Mouse (Mus musculus) limb, embryonic 10.5 days (tissue): Measurements from ENCODE around the gene Gpr55. TPM values are rescaled to one million over a fixed set of nuclear protein-coding genes. Genes with fewer than 3 reads are reported as not detected.

Source experiments
- DNase-seq: peaks from one replicate; pipeline ENCODE4 v3.0.0-alpha.2; 2017; ENCODE audit warnings: low spot score
- H3K27ac ChIP-seq: fragments of 300-500 bp; sonication (generic); 2 replicates; pipeline ENCODE4 v1.5.1; 2016; ENCODE audit warnings: mild to moderate bottlenecking
- H3K27me3 ChIP-seq: fragments of 300-500 bp; sonication (generic); 2 replicates; pipeline ENCODE4 v1.6.1; 2016; ENCODE audit warnings: low read depth, mild to moderate bottlenecking; ENCODE audit not compliant: poor library complexity, severe bottlenecking
- H3K36me3 ChIP-seq: fragments of 300-500 bp; sonication (generic); 2 replicates; pipeline ENCODE4 v1.6.1; 2016; ENCODE audit warnings: mild to moderate bottlenecking, moderate library complexity
- H3K4me1 ChIP-seq: fragments of 300-500 bp; sonication (generic); 2 replicates; pipeline ENCODE4 v1.6.1; 2016
- H3K4me3 ChIP-seq: fragments of 300-500 bp; sonication (generic); 2 replicates; pipeline ENCODE4 v1.5.1; 2016; ENCODE audit warnings: mild to moderate bottlenecking, moderate library complexity
- H3K9me3 ChIP-seq: fragments of 300-500 bp; sonication (generic); replicated peaks from 2 replicates; pipeline ENCODE4 v1.6.1; 2016; ENCODE audit warnings: mild to moderate bottlenecking
- WGBS: fragments of 180-500 bp; shearing (Covaris S2); methylation state at CpG from one replicate; pipeline ENCODE4 v1.1.7; 2016; 5-methylcytosine and 5-hydroxymethylcytosine counted together
- polyA plus RNA-seq: library from polyadenylated mRNA; unstranded; fragments of >200 nt; fragmentation: Nextera tagmentation; extraction: Ambion mirVana; gene quantifications from 2 replicates; pipeline ENCODE4 v1.2.1, GENCODE M21; 2016

The Gpr55 gene
- polyA plus RNA-seq, 1 experiment from 2014 or later, result not detected

DNA sequence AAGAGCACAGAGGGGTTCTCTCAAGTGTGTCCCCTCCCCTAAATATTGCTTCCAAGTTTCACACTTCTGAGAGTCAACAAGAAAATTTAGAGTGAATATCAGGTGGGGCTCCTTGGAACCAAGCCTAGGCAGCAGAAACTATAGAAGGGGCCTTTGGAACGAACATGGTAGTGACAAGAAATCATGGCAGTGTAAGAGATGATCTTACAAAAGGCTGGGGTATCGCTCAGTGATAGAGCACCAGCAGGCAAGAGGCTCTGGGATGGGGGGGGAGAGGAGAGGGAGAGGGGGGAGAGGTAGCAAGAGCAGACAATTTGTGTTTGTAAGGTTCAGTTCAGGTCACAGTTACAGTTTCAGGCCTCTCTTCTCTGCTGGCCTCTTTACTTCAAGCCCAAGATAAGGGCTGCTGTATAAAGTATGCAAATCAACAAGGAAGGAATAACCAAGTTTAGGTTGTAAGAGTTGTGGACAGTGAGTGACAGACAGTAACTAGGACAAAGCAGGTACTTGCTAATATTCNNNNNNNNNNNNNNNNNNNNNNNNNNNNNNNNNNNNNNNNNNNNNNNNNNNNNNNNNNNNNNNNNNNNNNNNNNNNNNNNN, 11.6 kb downstream of the Gpr55 start:
- H3K4me3 ChIP-seq, result no peak overlapping the region
- H3K9me3 ChIP-seq, result no peaks in the 10 kb centered on the region
- 94% methylated on average over 2 of the region's 2 CpGs for WGBS
- H3K27ac ChIP-seq, result no peak overlapping the region
- H3K27me3 ChIP-seq, result no peaks in the 10 kb centered on the region
- H3K36me3 ChIP-seq, result no peaks in the 10 kb centered on the region
- DNase-seq, result no peak
- H3K4me1 ChIP-seq, result no peaks in the 10 kb centered on the region

DNA sequence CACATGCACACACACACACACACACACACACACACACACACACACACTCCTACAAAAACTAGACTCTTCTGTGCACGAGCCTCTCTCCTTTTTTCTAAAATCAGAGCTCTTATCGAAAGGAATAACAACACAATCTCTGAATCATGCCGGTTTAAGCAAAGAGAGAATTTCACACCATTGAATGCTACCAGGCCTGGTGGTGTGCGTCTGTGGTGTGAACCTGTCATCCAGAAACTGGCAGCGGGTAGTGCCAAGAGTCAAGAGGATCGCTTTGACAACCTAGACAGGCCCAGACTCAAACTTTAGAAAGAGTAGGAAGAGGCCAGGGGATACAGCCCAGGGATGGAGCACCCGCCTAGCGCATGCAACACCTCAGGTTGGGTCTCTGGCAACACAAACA, 18.5 kb downstream of the Gpr55 start:
- no peaks in the 10 kb centered on the region for H3K36me3 ChIP-seq
- H3K9me3 ChIP-seq, result no peaks in the 10 kb centered on the region
- WGBS, result 86% methylated on average over 8 of the region's 8 CpGs
- DNase-seq, result no peak
- no peak overlapping the region for H3K27ac ChIP-seq
- no peaks in the 10 kb centered on the region for H3K4me1 ChIP-seq
- no peaks in the 10 kb centered on the region for H3K27me3 ChIP-seq
- no peak overlapping the region for H3K4me3 ChIP-seq

DNA sequence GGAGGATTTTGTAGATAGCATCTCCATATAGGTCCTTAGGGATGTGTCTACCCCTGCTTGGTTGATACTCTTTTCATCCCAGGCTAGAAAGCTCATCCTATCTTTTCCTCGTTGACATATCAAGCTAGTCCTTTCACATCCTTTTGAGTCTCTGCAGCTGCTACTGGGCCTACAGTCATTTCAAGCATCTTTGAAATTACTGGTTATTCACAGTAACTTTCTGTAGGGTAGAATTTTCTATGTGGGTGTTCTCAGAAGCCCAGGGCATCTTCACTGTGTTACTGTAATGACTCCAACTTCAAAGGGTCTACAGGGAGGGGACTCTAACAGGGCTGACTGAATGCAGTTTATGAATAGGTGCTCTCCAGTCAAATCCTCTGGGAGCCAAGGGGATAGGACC, 23.5 kb downstream of the Gpr55 start:
- no peaks in the 10 kb centered on the region for H3K27me3 ChIP-seq
- H3K4me3 ChIP-seq, result no peak overlapping the region
- H3K27ac ChIP-seq, result no peak overlapping the region
- peaks cover 23% of the 10 kb centered on the region for H3K4me1 ChIP-seq
- H3K9me3 ChIP-seq, result no peaks in the 10 kb centered on the region
- WGBS, result 69% methylated on average over 1 of the region's 1 CpGs
- no peaks in the 10 kb centered on the region for H3K36me3 ChIP-seq
- no peak for DNase-seq

DNA sequence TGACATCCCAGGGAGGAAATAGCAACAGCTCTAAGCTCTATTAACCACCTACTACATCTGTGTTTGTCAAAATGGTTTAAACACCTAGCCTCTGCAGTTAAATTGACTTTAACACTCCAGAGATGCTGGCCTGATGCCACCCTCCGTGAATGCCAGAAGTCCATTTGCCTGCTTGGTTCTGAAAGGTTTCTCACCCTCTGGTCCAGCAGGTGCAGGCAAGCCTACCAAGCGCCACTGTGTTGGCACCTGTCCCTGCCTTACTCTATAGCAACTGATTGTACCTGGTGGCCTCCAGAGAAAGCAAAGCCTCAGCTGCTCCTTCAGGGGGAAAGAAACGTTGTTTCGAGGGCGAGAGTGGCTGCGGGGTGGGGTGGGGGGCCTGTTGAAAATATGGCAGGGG, 24.5 kb downstream of the Gpr55 start:
- peaks cover 24% of the 10 kb centered on the region for H3K4me1 ChIP-seq
- no peaks in the 10 kb centered on the region for H3K36me3 ChIP-seq
- no peak for DNase-seq
- no peak overlapping the region for H3K27ac ChIP-seq
- no peak overlapping the region for H3K4me3 ChIP-seq
- WGBS, result 76% methylated on average over 6 of the region's 6 CpGs
- no peaks in the 10 kb centered on the region for H3K9me3 ChIP-seq
- no peaks in the 10 kb centered on the region for H3K27me3 ChIP-seq

DNA sequence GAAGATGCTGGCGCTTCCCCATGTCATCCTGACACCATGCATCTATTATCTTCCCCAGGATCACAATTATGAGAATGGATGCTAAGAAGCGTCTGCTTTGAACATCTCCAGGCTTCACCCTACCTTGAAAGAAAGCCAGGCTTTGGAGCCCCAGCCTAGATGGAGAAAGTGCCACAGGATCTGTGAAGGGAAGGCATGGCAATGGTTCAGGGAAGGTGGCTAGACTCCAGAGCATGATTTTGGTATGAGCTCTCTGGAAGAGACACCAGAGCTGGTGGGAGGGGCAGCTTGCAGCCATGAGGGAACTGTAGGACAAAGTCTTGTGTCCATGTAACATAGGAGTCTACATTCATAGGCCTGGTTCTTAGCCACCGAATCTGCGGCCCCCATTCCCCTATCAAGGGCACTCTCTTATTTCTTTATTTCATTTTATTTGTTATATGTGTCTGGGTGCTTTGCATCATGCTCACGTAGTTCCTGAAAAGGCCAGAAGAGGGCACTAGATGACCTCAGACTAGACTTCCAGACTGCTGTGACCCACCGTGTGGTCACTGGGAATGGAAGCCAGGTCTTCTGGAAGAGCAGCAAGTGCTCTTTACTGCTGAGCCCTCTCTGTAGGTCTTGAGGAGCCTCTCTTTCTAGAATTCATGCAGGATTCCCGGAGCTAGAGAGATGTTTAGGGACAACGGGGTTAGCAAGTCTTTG, 25.5 kb downstream of the Gpr55 start:
- H3K4me1 ChIP-seq, result peaks cover 24% of the 10 kb centered on the region
- H3K9me3 ChIP-seq, result no peaks in the 10 kb centered on the region
- DNase-seq, result peak; percentile 51
- no peaks in the 10 kb centered on the region for H3K27me3 ChIP-seq
- no peaks in the 10 kb centered on the region for H3K36me3 ChIP-seq
- no peak overlapping the region for H3K4me3 ChIP-seq
- 46% methylated on average over 8 of the region's 8 CpGs for WGBS
- no peak overlapping the region for H3K27ac ChIP-seq

DNA sequence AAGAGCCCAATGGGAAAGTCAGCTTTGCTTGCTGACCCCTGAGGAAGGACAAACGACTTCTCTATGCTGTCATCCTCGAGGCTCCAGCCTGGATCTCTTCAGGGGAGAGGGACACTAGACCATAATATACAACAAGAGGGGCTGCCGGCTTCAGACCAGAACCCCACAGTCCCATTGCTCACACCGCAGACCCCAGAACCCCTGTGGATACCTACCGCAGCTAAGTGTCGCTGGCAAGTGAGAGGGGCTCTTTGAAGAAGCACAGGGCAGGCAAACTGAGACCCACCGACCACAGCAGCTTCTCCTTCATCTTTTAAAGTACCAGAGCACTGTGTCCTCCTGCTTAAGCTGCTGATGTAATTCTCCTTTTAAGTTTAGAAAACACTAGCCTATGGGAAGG, 26.2 kb downstream of the Gpr55 start:
- Histone ChIP-seq H3K27ac (no peak overlapping the region), H3K9me3 (no peaks in the 10 kb centered on the region), H3K27me3 (no peaks in the 10 kb centered on the region), H3K4me1 (peaks cover 24% of the 10 kb centered on the region), H3K36me3 (no peaks in the 10 kb centered on the region), H3K4me3 (no peak overlapping the region)
- 10% methylated on average over 7 of the region's 7 CpGs for WGBS
- DNase-seq, result no peak

DNA sequence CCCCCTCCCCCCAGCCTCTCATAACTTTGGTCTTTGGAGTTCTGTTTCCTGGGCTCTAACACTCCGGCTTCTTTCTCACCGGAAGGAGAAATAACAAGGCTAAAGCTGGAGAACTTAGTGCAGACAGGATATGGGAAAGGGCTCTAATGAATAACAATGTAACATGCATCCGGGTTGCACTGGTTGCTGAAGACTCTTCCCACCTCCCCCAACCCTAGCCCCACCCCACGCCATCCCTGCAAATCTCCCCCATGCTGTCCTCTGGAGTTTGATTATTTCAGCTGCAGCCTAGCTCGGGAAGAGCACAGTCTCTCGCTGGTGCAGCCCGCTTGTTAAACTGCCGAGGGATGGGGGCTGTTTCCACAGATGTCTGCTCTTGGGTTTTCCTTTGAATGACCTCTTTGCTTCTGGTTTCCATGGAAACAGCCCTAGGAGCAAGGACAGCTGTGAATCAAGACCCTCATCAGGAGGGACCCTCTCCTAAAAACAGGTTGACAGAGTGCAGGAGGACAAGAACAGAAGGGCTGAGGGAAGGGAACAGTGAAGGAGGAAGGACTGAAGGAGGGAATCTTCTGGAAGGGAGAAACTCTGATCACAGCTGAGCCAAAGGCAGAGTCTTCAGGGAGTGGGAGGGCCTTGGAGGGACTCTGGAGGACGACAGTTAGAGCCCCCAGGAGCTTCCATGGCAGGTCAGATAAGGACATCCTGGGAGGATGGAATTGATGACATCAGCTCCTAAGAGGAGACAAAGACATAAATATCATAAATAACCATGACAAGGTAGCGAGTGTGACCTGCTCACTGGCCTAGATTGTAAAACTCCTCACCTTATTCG, 27.0 kb downstream of the Gpr55 start:
- Histone ChIP-seq H3K4me3 (peak overlapping the region; percentile 35), H3K4me1 (peaks cover 25% of the 10 kb centered on the region), H3K27me3 (no peaks in the 10 kb centered on the region), H3K27ac (peak overlapping the region; percentile 62), H3K9me3 (no peaks in the 10 kb centered on the region), H3K36me3 (no peaks in the 10 kb centered on the region)
- WGBS, result 12% methylated on average over 11 of the region's 11 CpGs
- DNase-seq, result peak; percentile 54

DNA sequence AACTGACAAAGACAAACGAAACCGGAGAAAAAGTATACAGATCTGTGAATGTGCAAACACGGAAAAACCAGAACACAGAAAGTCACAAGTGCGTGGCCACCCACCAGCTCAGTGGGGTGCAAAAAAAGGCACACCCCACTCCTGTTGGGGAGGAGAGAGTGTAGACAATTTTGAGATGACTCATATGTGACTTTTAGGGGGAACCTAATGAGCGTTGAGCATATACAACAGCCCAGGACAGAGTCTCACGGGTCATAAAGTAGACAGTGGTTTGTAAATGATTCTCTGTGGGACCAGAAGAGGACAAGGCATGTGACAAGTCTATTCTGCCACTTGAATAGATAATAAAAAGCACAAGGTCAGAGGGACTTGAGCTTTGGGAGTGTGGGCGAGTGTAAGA, 27.6 kb downstream of the Gpr55 start:
- DNase-seq, result no peak
- H3K27me3 ChIP-seq, result no peaks in the 10 kb centered on the region
- 26% methylated on average over 7 of the region's 7 CpGs for WGBS
- H3K9me3 ChIP-seq, result no peaks in the 10 kb centered on the region
- H3K27ac ChIP-seq, result peak overlapping the region; percentile 62; the same call in 1 of the 2 replicates
- H3K4me3 ChIP-seq, result peak overlapping the region; percentile 35
- H3K4me1 ChIP-seq, result peaks cover 32% of the 10 kb centered on the region
- no peaks in the 10 kb centered on the region for H3K36me3 ChIP-seq

DNA sequence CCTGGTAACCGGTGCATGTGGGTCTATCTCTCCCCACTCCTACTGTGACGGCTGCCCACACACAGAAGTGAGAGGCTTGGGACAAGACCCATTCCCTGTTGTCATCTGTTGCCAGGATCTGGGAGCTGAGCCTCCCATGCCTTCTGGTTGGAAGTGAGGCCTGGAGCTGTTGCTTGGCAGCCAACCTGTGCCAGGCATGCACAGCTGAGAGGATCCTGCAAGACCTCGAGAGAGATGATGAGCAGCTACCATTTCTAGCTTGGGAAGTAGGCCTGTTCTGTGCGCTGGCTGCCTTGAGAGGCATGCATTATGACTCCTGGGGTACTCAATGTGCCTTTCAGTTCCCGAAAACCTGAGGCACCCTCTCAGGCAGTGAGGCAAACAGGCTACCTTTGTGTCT, 29.6 kb downstream of the Gpr55 start:
- no peaks in the 10 kb centered on the region for H3K36me3 ChIP-seq
- no peak overlapping the region for H3K4me3 ChIP-seq
- no peaks in the 10 kb centered on the region for H3K27me3 ChIP-seq
- DNase-seq, result no peak
- peaks cover 35% of the 10 kb centered on the region for H3K4me1 ChIP-seq
- WGBS, result 89% methylated on average over 5 of the region's 5 CpGs
- no peak overlapping the region for H3K27ac ChIP-seq
- H3K9me3 ChIP-seq, result no peaks in the 10 kb centered on the region

DNA sequence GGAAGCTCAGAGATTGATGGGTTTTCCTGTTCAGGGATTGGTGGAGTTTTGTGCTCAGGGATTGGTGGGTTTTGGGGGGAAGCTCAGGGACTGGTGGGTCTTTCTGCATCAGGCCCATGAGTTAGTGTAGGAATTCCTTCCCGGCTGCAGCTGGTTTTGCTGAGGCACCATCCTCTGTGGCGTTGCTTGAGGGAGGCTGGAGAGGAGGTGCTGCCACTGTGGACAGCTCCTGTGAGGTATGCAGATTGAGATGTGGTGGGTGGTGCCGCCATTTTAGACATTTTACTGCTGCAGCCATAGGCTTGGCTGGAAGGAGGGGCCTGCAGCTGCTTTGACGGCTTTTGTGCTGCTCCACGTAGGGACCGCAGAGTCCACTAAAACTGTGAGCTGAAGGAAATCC, 31.4 kb downstream of the Gpr55 start:
- DNase-seq, result no peak
- Histone ChIP-seq H3K4me1 (peaks cover 31% of the 10 kb centered on the region), H3K27me3 (no peaks in the 10 kb centered on the region), H3K9me3 (no peaks in the 10 kb centered on the region), H3K4me3 (no peak overlapping the region), H3K36me3 (no peaks in the 10 kb centered on the region), H3K27ac (no peak overlapping the region)
- WGBS, result 86% methylated on average over 6 of the region's 6 CpGs

DNA sequence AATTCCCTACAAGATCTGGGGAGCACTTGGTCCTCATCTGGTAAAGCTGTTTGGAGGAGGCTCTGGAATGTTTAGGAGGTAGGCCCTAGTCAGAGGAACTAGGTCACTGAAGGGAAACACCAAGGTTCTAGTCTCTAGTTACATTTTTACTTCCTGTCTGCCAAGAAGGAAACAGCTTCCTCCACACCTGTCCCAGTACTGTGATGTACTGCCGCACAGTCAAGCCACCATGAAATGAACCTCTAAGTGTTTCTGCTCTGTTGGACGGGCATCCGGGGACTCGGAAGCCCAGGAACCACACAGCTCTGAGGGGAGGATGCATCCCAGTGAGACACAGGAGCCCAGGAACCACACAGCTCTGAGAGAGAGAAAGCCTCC, 32.1 kb downstream of the Gpr55 start:
- H3K4me3 ChIP-seq, result no peak overlapping the region
- no peak for DNase-seq
- H3K4me1 ChIP-seq, result peaks cover 23% of the 10 kb centered on the region
- no peaks in the 10 kb centered on the region for H3K9me3 ChIP-seq
- no peaks in the 10 kb centered on the region for H3K36me3 ChIP-seq
- H3K27ac ChIP-seq, result no peak overlapping the region
- 77% methylated on average over 4 of the region's 4 CpGs for WGBS
- no peaks in the 10 kb centered on the region for H3K27me3 ChIP-seq

DNA sequence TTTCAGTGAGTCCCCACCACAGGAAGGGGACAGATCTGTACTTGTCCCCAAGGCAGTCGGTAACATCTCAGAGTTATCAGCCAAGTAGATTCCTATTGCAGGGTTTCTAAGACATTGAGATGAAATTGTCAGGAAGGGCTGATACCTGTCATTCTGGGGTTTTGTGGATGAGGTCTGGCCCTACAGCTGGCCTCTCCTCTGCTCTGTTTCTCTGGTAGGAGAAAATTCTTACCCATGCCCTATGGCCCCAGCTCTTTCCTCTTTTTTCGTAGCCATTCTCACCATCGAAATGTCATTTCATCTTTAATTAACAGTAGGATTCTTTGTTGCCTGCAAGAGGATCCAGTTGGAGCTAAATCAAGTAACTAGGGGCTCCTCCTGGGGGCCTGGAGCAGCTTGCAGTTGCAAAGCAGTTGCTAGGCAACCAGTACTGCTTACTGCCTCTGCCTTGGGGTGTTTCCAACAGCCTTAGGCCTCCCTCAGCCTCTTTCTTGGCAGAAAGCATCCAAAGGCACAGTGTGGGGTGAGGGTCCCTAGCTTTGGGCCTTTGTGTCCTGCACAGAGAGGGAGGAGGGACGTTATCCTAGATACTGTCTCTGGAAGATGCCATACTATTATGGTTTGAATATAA, 32.6 kb downstream of the Gpr55 start, which contains the start of gene 4933407L21Rik:
Gene 4933407L21Rik (plus strand): TSS at position 427 of the 631 bp plus-strand sequence.
- WGBS, result 73% methylated on average over 4 of the region's 4 CpGs
- Histone ChIP-seq H3K4me3 (no peak within 1 kb of the TSS), H3K27me3 (no peaks in the 10 kb centered on the region), H3K27ac (no peak within 1 kb of the TSS), H3K4me1 (peaks cover 18% of the 10 kb centered on the region), H3K9me3 (no peaks in the 10 kb centered on the region), H3K36me3 (no peaks in the 10 kb centered on the region)
- no peak for DNase-seq

DNA sequence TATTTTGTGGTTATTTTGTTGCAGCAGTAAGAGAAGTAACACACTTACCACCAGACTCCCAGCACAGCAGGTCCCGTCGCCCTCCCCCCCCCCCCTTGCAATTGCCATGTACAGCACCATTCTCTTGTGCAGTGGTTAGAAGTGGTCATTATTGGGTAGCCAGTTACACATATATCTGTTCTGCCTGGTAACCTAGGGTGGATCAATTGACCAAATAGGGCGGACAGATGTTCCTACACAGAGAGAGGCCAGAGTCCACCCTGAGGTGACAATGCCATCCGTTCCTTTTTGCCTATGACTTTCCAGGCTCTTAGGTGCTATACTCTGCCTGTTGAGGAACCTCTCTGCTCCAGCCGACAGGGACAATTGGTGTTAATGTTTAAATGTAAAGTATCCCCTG, 35.6 kb downstream of the Gpr55 start:
- 80% methylated on average over 5 of the region's 5 CpGs for WGBS
- no peaks in the 10 kb centered on the region for H3K27me3 ChIP-seq

More for the DNA sequence above, 35.6 kb downstream of the Gpr55 start:
- Histone ChIP-seq H3K27ac (no peak overlapping the region), H3K4me1 (peaks cover 11% of the 10 kb centered on the region), H3K4me3 (no peak overlapping the region), H3K36me3 (no peaks in the 10 kb centered on the region), H3K9me3 (no peaks in the 10 kb centered on the region)
- no peak for DNase-seq
